Mouse (Mus musculus) testis, adult 2 months (tissue): ENCODE measurements at regions not wholly inside any gene's neighbourhood (a gene's known extent, or its start where the extent isn't known, plus 50 kb on each side); places are given as distances from the start of the nearest gene placed in this dataset.

ENCODE experiments used
- H3K27ac ChIP-seq: fragments of 200-500 bp; 2 replicates; pipeline ENCODE4 v1.5.1; 2012; ENCODE audit warnings: low read depth, low read length; ENCODE audit not compliant: control insufficient read depth, insufficient read depth
- H3K27me3 ChIP-seq: fragments of 200-500 bp; 2 replicates; pipeline ENCODE4 v1.6.1; 2012; ENCODE audit warnings: mild to moderate bottlenecking, low read length, moderate library complexity; ENCODE audit not compliant: control insufficient read depth, insufficient read depth
- H3K36me3 ChIP-seq: fragments of 200-500 bp; 2 replicates; pipeline ENCODE4 v1.6.1; 2012; ENCODE audit warnings: mild to moderate bottlenecking, low read length; ENCODE audit not compliant: control insufficient read depth, insufficient read depth
- H3K4me1 ChIP-seq: fragments of 200-500 bp; 2 replicates; pipeline ENCODE4 v1.6.1; 2012; ENCODE audit warnings: low read length; ENCODE audit not compliant: control insufficient read depth, insufficient read depth
- H3K4me3 ChIP-seq: fragments of 200-500 bp; 2 replicates; pipeline ENCODE4 v1.5.1; 2012; ENCODE audit warnings: low read depth, mild to moderate bottlenecking, low read length, moderate library complexity, mixed read lengths; ENCODE audit not compliant: control insufficient read depth
- CTCF ChIP-seq: fragments of 200-500 bp; IDR thresholded peaks from 2 replicates; pipeline ENCODE4 v1.5.1; 2012; ENCODE audit warnings: low read depth, mild to moderate bottlenecking, inconsistent platforms, low read length, moderate library complexity; ENCODE audit not compliant: control insufficient read depth, insufficient read depth, insufficient replicate concordance
- POLR2A ChIP-seq: fragments of 200-500 bp; IDR thresholded peaks from 2 replicates; pipeline ENCODE4 v1.6.1; 2012; ENCODE audit warnings: low read depth, mild to moderate bottlenecking, inconsistent platforms, low read length, moderate library complexity; ENCODE audit not compliant: control insufficient read depth

DNA sequence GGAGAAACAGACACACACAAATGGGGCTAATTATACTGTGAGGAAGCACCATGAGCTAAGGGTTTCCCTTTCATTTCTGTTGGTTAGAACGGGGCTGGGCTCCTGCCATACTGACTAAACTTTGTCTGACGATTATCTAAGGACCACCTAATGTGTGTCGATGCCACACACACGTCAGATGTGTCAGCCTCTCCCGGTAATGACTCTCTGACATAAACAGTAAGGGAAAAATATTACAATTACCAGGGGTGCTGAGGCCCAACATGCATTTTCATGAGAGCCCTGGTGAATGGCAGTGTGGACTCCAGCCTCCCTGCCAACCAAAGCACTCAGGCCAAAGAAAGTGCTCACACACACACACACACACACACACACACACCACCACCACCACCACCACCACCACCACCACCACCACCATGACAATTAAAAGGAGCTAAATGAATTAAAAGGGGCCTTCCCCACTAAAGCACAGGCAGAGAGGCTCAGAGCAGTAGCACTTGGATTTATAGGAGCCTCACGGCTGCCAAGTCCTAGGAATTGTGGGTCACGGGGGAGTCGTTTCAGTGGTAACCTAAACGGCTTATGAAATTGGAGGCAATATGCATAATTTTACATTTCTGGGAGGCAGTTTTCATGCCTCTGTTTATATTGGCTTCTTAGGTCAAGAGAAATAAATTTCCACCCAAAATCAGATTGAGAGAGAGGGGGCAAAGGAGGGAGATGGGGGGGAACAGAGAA, 193.7 kb upstream of the Irx3 start:
- Histone ChIP-seq H3K36me3 (no peaks in the 10 kb centered on the region), H3K27ac (no peak overlapping the region), H3K4me3 (no peak overlapping the region), H3K4me1 (no peaks in the 10 kb centered on the region; the same call in 1 of the 2 replicates), H3K27me3 (no peaks in the 10 kb centered on the region)
- TF ChIP-seq POLR2A (no peak), CTCF (no peak)

DNA sequence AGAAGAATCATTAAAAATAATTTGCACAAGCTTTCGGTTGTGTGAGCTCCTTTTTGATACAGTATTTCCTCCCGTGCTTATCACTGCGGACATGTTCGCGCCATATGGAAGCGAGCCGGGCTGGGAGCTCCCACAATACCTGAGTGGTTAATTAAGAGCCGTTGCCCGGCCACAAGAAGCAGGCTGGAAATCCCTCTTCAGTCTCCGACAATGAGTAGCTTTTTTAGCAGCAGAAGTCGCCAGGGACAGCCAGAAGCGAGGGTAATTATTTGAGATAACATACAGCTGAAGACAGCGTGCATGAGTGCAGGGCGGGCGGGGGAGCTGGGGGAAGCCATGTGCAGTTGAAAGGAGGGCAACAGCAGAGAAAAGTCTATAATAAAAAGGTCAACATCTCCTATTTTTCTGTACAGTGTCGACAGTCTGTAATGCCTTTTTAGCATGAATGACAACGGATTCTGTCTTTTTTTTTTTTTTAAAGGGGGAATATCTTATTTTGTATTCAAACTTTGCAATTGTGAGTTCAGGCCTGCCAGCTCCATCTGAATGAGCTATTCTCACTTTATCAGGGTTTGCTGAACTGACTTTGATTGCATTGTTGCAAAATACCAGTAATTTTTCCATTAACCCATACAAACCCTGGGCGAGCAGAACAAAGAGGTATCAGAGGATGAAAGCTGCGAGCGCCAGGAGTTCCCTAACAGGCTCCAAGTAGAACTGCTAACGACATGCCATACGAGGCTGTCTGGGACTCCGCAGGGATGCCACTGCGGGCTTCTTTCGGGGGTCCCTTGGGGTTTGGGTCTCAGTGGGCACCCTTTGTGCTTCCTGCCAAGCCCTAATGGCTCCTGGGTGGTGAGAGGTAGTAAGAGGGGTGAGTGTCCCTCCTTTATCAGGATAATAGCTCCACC, 189.9 kb upstream of the Irx3 start:
- Histone ChIP-seq H3K36me3 (no peaks in the 10 kb centered on the region), H3K27me3 (no peaks in the 10 kb centered on the region), H3K4me3 (no peak overlapping the region), H3K4me1 (no peaks in the 10 kb centered on the region; the same call in 1 of the 2 replicates), H3K27ac (no peak overlapping the region)
- TF ChIP-seq CTCF (no peak), POLR2A (no peak)

DNA sequence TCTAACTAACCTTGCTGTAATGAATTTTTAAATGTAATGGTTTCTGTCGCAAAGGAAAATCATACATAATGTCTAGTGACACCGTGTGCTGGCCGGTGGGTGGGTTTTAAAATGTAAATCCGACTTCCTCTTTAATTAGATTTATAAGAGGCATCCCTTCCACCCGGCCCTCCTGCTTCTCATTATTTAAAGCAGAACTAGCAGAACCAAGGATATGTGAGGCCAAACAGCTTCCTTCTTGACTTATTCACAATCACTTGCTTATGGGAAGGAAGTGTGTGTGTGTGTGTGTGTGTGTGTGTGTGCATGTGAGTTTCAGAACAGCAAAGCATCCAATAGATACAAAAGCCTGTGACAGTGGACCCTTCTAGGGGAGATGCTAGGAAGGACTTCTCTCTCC, 189.1 kb upstream of the Irx3 start:
- Histone ChIP-seq H3K4me3 (no peak overlapping the region), H3K36me3 (no peaks in the 10 kb centered on the region), H3K27ac (no peak overlapping the region), H3K4me1 (no peaks in the 10 kb centered on the region), H3K27me3 (no peaks in the 10 kb centered on the region)
- TF ChIP-seq POLR2A: no peak
- no peak for TF ChIP-seq CTCF

DNA sequence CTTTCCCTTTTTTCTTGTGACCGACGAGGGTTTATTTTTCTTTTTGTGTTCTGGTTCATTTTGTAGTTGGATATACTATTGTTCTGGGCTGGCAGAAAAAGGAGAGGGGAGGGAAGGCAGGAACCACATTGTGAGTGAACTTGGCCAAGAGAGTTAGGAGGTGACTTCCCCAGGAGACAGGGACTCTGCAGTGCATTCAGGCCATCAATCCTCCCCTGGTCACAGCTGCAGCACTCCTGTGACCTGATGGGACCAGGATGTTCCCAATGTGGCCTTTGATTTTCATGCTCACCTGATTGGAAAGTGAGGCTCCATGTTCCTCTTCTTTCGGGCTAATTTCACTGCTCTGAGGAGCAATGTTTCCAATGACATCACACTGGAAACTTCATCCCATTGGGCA, 188.2 kb upstream of the Irx3 start:
- Histone ChIP-seq H3K36me3 (no peaks in the 10 kb centered on the region), H3K27me3 (no peaks in the 10 kb centered on the region), H3K27ac (no peak overlapping the region), H3K4me3 (no peak overlapping the region), H3K4me1 (no peaks in the 10 kb centered on the region)
- TF ChIP-seq POLR2A (no peak), CTCF (no peak)

GRCm38 (mm10) chr8:91988866-91989633, 187.2 kb upstream of the Irx3 start:
- no peak for TF ChIP-seq CTCF
- no peak for TF ChIP-seq POLR2A
- no peak overlapping the region for H3K27ac ChIP-seq
- no peaks in the 10 kb centered on the region for H3K27me3 ChIP-seq
- H3K4me1 ChIP-seq: no peaks in the 10 kb centered on the region
- no peaks in the 10 kb centered on the region for H3K36me3 ChIP-seq
- H3K4me3 ChIP-seq: no peak overlapping the region

GRCm38 (mm10) chr8:91987854-91988253, 186.0 kb upstream of the Irx3 start:
- no peaks in the 10 kb centered on the region for H3K27me3 ChIP-seq

DNA sequence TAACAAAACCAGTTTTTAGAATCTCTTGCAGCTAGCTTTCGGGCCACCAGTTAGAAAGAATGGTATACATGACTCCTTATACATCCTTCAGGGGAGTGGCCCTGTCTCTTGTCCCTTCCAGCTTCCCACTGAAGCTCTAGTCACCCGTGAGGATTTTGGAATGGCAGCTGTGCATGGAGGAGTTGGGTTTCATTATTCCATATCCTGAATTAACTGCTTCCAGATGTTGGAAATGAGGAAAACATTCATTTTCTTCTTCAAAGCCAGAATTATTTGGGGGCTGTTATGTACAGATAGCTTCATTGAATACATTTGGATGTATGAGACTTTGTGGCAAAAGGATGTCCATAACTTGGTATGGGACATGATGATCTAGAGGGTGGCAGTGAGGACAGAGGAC, 181.3 kb upstream of the Irx3 start:
- no peak overlapping the region for H3K4me3 ChIP-seq
- TF ChIP-seq POLR2A: no peak
- TF ChIP-seq CTCF: no peak
- no peak overlapping the region for H3K27ac ChIP-seq
- H3K4me1 ChIP-seq: no peaks in the 10 kb centered on the region
- H3K27me3 ChIP-seq: no peaks in the 10 kb centered on the region
- H3K36me3 ChIP-seq: no peaks in the 10 kb centered on the region

More at GRCm38 (mm10) chr8:91987854-91988253, 186.0 kb upstream of the Irx3 start:
- Histone ChIP-seq H3K4me1 (no peaks in the 10 kb centered on the region), H3K4me3 (no peak overlapping the region), H3K36me3 (no peaks in the 10 kb centered on the region), H3K27ac (no peak overlapping the region)
- TF ChIP-seq POLR2A (no peak), CTCF (no peak)
